Mouse (Mus musculus) yolk sac, embryonic 10.5 days (tissue): Measurements from ENCODE around the gene Ccdc130.

ENCODE experiments used
- DNase-seq: peaks from one replicate; pipeline ENCODE4 v3.0.0-alpha.2; 2017; ENCODE audit warnings: low spot score

The Ccdc130 gene

DNA sequence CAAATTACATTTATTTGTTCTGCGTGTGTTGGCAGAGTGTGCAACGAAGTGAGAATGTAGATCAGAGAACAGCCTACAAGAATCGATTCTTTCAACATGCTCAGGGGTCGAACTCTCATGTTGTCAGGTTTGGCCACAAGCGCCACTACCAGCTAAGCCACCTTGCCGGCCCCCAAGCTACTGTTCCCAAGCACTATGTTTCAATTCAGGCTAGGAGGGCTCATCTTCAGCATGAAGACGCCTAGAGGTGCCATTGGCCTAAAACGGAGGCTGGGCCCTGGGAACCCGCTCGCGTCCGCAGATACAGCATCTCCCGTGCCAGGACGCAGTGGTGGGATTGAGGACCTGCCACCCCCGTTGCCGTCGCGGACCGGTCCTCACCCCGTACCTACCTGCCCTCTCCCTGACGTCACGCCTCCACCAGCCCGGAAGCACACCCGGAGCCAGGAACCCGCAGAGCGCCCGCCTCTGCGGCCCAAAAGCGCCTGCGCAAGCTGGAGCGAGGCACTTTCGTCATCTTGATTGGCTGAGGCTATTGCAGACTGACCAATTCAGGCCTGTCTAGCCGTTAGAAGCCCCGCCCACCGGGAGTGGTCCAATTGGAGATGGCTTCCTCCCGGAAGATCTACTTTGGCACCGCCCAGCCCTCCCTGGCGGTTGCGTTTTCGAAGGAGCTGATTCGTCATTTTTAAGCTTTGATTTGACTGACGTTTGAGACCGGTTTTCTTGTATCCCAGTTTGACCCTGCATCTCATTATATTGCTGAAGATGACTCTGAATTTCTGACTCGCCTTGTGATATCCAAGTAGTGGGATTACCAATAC lies at the start of gene Ccdc130:
Gene Ccdc130 (minus strand): TSS at position 431 of the 824 bp plus-strand sequence.
- DNase-seq: peak; percentile 99

DNA sequence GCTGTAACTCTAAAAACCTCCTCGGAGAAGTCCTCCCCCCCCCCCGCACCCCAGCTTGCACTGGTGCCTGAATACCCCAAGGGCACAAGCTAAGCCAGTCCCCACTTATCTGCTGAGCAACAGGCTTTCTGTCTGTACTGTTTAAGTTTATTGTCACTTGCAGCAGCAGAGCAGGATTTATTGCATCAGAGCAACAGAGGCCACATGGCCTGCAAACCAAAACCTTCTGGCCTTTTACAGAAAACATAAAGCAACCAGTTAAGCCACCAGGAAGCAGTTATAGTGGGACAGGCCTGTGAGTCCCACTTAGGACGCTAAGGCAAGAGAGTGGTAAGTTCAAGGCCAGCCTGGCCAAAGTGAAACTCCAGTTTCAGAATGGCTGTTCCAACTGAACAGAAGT lies 38.2 kb upstream of the Ccdc130 start:
- DNase-seq: no peak

DNA sequence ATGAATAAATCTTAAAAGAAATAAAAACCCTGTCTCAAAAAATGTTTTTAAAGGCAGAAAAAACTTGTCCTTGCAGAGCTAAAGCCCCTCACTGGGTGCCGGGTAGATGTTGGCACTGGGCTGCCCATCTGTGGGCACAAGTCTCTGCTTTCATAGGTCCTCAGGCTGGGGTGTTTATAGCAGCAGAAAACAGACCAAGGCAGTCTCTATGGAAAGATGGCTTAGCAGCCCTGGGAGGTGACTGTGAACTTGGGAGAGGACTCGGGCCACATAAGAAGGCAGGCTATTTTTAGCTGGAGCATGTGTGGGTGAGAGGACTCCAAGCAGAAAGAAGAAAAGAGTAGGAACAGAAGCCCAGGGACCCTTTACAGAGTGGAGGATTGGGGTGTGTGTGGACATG lies 33.8 kb upstream of the Ccdc130 start:
- DNase-seq: no peak

DNA sequence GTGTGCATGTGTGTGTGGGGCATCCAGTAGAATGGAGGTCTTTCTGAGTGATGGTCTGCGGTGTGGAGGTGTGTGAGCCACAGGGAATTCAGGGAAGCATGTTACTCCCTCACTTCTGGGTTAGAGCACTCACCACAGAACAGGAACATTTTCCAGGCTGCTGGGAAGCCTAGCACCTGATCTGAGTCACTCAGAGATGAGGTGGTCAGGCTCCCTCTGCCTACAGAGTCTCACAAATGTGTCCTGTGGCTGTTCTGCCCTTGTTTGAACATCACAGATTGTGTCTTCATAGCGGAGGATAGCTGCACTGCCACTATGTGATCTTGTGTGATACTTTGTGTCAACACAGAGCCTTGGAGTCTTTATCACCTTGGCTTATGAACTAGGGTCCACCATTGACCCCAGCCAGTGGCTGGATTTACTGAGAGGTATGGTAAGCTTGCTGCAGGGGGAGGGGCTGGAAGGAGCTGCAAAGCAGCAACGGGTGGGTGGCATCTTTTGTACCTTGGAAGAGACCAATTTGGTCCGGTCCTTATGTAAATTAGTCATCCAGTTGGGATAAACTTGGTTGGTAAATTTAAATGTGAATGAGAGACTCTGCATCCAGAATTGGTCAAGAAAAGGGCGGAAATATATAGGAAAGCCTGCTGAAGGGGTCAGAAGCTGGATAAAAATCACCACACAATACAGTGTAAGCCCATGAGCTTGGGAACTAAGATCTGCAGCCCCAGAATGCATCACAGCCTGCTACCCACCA lies 27.0 kb upstream of the Ccdc130 start:
- no peak for DNase-seq

DNA sequence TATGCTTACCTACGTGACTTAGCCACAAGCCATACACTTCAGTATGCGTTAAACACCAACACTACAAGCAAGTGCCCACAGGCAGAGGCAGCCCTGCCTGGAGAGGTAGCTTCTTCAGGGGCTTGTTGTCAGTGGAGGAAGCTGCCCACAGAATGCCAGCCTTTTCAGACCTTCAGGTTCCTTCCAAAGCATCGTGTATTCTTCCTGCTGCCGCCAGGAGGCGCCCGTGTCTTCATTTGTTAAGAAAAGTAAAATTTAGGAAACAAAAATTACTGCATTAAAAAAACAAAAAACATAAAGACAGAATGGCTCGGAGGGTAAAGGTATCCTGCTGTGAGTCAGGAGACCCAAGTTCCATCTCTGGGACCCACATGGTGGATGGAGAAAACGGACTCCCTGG lies 21.5 kb upstream of the Ccdc130 start:
- DNase-seq: peak; percentile 14

DNA sequence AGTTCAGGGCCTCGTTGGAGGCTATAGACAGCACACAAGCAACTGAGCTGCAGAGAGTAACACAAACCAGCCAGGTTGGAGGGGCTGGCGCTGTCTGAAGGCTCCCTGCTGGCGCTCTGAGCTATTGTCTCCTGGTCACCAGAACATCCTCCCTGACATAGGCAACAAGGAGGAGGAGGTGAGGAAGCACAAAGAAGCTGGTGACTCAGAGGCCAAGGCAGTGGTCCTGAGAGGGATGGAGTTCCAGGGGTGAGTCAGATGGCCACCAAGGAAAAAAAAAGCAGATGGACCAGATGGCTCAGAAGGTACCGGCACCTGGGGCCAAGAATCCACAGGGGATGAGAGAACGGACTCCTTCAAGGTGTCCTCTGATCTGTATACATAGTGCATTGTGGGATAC lies 20.9 kb upstream of the Ccdc130 start:
- no peak for DNase-seq

DNA sequence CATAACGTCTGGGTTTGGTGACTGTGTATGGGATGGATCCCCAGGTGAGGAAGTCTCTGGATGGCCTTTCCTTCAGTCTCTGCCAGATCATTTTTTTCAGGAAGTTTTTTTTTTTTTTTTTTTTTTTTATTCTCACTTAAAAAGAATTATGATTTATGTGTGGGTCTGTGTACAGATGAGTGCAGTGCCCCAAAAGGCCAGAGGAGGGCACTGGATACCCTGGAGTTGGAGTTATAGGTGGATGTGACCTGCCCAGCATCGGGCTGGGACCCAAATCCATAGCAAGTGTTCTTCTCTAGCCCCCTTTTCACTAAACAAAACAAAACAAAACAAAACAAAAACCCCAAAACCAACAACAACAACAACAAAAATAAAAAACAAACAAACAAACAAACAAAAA lies 18.7 kb upstream of the Ccdc130 start:
- no peak for DNase-seq

DNA sequence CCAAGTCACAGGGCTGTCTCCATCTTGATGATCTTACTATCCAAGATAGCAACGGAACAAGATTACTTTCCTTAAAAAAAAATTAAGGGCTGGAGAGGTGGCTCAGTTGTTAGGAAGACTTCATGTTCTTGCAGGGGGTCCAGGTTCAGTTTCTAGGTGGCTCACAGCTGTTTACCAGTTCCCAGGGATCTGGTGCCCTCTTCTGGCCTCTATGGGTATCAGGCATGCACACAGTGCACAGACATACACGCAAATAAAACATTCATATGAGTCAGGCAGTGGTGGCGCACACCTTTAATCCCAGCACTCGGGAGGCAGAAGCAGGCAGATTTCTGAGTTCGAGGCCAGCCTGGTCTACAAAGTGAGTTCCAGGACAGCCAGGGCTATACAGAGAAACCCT lies 15.5 kb upstream of the Ccdc130 start:
- peak; percentile 20 for DNase-seq

DNA sequence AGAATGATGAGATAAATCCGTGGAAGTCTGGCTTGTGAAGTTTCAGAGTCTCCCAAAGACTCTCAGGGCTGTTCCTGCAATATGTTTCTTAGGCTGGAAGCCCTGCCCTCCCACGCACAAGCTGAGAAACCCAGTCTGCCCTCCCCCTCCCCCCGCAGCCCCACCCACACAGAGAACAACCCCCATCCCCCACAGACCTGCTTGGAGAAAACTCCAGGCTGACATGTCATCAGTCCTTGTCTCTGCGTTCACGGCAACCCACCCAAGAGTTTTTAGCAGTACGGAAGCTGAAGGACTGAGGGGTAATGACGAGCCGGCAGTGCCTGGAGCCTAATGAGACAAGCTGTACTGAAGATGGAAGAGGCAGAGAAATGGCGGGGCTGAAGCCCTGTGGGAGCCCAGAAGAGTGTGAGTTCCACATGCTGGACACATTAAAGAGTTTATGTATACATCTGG lies 14.5 kb upstream of the Ccdc130 start:
- DNase-seq: peak; percentile 38

DNA sequence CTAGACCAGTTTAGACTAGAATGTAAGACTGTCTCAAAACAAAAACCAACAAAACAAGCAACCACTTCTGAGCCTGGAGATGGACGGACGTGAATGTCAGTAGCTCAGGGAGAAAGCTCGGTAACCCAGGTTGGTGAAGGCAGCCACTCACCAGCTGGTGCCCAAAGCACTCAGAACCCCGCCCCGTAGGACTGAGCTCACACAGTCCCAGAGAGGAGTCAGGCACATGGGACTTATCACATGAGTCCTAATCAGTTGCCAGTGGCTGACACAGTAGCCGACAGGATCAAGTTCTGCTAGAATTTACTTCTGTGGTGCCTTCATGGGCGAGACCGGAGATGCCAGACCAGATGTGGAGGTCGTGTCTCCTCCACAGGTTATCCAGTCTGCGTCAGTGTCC lies 10.6 kb upstream of the Ccdc130 start:
- no peak for DNase-seq

DNA sequence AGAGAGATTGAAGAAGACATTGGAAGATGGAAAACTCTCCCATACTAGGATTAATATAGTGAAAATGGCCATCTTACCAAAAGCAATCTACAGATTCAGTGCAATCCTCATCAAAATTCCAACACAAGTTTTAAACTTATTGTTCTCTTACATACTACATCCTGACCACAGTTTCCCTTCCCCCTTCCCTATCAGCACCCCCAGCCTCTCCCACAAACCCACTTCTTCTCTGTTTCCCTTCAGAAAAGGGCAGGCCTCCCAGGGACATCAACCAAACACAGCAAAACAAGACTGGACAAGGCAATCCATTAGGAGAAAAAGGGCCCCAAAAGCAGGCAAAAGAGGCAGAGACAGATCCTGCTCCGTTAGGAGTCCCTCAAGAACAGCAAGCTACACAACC lies 6.3 kb upstream of the Ccdc130 start:
- no peak for DNase-seq

DNA sequence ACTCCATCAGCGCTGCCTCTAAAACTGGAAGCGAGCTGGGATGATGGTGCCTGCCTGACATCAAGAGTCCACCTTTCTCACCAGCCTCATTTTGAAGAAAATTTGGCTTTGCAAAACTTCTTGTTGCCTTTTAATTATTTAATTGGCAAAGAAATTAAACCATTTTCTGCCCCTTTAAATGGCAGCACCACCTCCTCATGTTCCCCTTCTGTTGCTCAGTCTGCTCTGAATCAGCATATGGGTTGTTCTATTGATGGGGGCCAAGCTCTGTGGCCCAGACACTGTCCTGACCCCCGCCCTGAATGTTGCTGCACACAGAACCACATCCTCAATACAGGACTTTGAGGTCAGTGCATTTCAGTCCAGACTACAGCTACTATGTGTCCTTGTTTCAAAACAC lies 3.8 kb upstream of the Ccdc130 start:
- no peak for DNase-seq

DNA sequence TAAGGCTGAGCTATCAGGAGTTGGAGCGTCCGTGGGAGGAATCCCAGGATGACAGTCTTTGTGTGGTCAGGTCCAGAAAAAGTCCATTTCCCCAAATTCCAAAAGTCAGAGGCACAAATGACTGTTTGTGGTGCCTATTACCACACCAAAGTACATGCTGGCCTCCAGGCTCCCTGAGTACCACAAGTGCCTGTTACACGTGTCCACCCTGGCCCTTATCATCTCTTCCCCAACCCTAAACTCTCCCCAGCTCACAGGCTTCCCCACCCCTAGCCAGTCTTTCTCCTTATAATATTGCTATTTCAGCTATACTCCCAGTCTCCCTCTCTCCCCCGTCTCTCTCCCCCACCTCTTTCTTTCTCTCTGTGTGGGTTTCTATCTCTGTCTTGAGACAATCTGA lies 2.1 kb upstream of the Ccdc130 start:
- DNase-seq: no peak

DNA sequence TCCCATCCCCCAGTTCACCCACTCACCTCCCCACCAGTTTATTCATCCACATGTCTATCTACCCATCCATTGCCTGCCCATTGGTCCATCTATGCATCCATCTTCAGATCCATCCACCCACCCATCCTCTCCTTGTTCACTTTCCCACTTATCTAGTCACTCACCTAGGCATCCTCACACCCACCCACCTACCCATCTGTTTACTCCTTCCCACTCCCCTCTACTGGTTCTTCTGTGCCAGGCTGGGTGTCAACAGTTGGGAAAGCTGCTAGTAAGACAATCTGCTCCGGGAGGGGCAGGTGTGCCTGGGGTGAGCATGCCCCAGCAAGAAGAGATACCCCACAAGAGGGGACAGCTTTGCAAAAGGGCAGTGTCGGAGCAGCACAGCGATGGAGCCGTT lies 9.1 kb downstream of the Ccdc130 start:
- no peak for DNase-seq

DNA sequence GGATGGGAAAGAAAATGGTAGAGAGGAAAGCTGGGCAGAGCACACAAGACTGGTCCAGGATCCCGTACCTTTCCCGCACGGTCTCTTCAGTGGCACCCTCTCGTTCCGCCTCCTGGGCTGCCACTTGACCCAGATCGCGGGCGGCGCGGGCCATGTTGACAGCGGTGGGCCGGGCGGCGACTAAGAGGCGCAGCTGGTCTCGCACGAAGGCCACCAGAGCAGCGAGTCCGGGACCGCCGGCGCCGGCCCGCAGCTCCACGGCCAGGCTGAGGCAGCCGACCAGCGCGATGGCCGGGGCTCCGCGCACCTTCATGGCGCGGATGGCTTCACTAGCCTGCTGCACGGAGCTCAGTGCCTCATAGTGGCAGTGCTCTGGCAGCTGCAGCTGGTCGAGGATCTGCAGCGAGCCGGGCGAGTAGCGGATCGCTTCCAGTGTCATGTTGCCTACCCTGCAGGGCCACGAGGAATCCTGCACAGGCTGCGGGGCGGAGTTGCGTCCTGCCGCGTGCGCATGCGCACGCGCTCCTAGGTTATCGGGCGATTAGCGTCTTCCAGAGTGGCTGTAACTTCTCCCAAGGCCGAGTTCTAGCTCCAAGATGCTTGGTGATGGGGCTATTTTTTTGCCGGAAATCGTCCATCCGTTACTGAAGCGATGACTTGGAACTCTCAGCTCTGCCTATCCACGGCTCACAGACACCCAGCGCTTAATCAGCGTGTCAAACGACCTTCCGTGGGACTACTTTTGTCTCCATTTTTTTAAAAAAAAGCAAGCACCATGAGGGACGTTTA lies 13.2 kb downstream of the Ccdc130 start, which contains the start of gene Mri1:
Gene Mri1 (minus strand): TSS at position 505 of the 789 bp plus-strand sequence.
- DNase-seq: peak; percentile 89

DNA sequence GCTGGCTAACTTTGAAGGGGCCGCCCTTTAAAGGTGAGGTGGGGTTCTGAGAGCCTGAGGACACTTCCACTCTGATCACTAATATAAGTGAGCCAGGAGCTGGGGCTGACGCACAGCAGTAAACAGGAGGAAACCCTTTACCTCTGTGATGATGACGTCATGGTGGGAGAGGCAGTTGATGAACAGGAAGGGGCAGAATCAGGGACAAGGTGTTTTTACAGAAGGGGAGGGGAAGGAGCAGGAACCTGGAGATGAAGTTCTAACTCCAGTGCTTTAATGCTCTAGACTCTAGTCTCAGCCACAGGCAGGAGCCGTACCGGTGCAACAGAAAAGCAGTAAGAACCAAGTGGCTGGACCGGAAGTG lies 13.7 kb downstream of the Ccdc130 start:
- no peak for DNase-seq

DNA sequence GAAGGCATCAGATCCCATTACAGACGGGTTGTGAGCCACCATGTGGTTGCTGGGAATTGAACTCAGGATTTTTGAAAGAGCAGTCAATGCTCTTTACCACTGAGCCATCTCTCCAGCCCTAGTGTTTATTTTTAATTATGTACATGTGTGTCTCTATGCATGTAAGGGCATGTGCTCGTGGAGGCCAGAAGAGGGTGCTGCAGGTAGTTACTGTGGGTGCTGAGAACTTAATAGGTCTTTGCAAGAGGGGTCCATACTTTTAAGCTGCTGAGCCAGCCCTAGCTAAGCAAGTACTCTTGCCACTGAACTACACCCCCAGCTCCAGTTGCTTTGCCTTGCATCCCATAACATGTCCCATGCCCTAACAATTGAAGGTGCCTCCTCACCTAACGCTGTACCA lies 14.3 kb downstream of the Ccdc130 start:
- DNase-seq: no peak

DNA sequence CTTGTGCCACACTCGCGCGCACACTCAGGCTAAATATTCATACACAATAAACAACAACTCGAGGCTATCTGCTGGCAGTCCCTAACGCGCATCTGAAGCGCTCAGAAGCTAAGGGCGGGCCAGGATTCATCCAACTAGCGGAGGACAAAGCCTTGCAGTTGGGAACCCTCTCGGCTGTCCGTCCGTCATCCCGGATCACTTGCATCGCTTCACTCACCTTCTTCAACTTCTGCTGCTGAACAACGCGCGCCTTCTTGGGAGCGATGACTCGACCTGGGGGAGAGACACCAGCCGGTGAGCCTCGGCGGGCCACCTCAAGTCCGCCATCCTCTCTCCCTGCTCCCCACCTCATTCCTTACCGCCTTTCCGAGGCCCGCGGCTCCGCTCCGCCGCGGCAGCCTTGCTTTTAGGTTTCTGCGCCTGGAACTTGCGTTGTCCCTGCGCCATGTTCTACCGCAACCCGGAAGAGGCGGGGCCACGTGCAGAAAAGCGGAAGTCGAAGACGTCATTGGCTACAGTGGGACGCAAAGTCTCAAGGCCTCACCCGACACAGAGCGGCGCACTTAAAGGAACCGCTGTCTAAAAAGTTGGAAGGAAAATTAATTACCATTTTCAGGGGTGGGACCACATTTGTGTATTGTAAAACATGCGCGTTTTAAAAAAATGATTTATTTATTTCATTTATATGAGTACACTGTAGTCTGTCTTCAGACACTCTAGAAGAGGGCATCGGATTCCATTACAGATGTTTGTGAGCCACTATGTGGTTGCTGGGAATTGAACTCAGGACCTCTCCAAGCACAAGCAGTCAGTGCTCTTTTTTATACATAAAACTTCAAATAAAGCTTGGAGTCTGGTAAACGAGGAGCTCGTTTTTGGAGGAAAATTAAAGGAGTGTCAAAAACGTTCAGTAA lies 20.7 kb downstream of the Ccdc130 start, which contains the start of gene D8Ertd738e:
Gene D8Ertd738e (minus strand): TSS at position 463 of the 914 bp plus-strand sequence.
- DNase-seq: peak; percentile 87

DNA sequence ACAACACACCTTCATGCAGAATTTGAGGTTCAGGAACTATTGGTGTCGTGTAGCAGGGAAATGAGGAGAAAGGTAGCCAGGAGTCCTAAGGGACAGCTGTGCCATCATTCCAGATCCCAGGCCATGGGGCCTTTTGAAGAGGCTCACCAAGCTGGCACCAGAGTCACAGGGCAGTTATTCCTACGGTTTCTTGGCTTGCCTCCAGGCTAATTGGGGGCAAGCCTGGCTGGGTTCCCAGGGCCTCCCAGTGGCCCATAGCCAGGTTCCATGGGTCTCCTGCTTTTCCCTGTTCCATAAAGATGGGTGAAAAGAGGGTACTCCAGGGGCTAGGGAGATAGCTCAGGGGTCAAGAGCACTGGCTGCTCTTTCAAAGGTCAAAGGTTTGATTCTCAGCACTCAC lies 28.4 kb downstream of the Ccdc130 start:
- DNase-seq: no peak

DNA sequence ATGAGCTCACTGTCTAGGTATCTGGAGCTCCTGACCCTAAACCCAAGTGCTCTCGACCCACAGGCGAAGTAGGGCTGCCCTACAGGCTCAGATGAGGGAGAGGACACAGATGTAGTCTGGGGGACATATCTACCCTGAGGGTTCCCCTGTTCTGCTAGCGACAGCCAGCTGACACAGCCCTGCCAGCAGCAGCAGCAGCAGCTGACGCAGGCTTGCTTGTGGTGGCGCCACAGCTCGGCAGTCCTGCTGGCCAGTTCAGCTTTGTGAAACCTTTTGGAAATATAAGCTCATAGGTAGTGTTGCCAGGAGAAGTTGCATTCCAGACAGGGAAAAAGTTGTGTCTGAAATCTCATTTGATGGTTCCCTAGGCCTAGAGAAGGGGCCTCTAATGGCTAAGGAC lies 29.0 kb downstream of the Ccdc130 start:
- DNase-seq: no peak

DNA sequence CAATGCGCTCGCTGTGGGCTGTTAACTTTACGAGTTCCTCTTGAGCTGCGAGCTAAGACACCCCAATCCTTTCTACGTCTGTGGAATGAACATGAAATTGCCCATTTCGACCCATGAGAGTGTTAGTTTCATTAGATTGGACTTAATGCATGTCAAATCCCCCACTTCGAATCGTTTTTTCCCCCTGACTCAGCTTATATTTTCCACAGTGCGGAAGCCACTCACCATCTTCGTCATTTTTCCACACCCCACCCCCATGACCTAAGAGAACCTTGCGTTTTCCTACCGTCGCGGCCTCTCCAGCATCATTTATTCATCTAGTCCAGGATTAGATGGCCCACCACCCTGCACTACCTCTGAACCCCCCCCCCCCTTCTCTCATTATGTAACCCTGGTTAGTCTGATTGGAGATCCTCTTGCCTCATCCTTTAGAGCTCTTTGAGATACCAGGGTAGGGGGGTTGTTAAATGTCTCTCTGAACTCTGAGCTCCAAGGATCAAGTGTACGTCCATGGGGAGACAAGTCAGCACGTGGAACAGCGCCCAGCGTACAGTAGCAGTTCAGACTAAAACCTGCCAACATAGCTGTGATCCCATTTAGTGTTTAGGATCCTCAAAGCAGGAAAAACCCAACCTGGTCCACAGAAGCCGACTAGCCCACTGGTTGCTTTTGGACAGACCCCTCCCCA lies 32.5 kb downstream of the Ccdc130 start:
- no peak for DNase-seq
